ENCODE assay signal across 11 mouse cellular contexts in the genomic region with DNA sequence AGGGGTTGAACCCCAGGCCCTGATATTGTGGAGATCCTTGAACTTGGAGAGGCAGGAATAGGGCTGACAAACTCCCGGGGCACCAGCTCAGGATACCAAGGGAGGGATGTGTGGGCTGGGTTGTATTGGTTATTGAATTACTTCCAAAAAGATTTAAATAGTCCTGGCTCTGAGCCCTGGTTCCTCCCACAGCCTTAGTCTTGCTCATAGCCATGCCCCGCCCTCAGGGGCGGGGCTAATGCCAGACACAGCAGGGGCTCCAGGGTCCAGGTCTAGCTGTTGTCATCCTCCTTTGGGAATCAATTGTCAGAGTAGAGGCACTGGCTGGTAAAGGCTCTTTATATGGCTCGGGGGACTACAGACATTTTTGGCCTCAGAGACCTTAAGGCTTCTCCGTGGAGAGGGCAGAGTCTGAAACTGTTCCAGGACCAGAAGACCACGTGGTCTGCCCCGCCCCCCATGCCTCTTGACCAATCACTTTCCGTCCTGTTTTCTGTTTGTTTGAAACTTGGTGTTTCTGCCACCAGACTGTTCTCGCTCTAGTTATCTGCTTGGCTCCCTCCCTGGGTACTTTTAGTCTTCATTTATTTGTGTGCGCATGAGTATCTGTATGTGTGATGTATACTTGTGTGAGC. TPM values are rescaled to one million over a fixed set of nuclear protein-coding genes. Genes with fewer than 3 reads are reported as not detected.
DNase-seq lines count a peak whose midpoint lies in the region; ATAC-seq lines count a peak whose summit lies in the region.
"Had no signal": no experiment of that assay in that cellular context is flagged by ENCODE, and none has a peak within 500 bp of the region (broad histone marks: within the 10 kb centered on the region; RNA-seq: fewer than 3 reads in every experiment).

No protein-coding gene starts in this region.

- no peak overlapping the region for H3K9ac ChIP-seq in intestine, embryonic 15.5 days
- no peak overlapping the region for H3K9ac ChIP-seq in intestine, embryonic 16.5 days (ENCODE audit: low read depth, low read length)
- H3K9ac ChIP-seq in embryonic facial prominence, embryonic 11.5 days (replicated peaks; ENCODE audit: low read length): no peak overlapping the region
- H3K9ac ChIP-seq: limb, embryonic 12.5 days had no signal

- 30% methylated on average over 10 of the region's 10 CpGs for WGBS in intestine, embryonic 15.5 days
- 29% methylated on average over 10 of the region's 10 CpGs for WGBS in intestine, embryonic 16.5 days
- WGBS in embryonic facial prominence, embryonic 11.5 days: 34% methylated on average over 10 of the region's 10 CpGs
- 27% methylated on average over 10 of the region's 10 CpGs for WGBS in heart, embryonic 10.5 days

- DNase-seq in 416B (ENCODE audit: low read depth): peak; percentile 12
- DNase-seq in embryonic facial prominence, embryonic 11.5 days (ENCODE audit: low spot score): peak; percentile 35
- peak; percentile 13 for DNase-seq in kidney, postnatal 14 days
- DNase-seq in spleen, adult 18-20 months: no peak
- DNase-seq in heart, embryonic 10.5 days (ENCODE audit: low spot score): no peak

- peak; percentile 39; the same call in 1 of the 2 replicates for ATAC-seq in intestine, embryonic 15.5 days
- no peak for ATAC-seq in intestine, embryonic 16.5 days
- ATAC-seq in embryonic facial prominence, embryonic 11.5 days (replicated peaks; ENCODE audit: insufficient number of reproducible peaks, low FRiP score, low TSS enrichment, low read depth): no peak
- no peak for ATAC-seq in activated CD4-positive, CD25-positive, alpha-beta regulatory T cell, adult 4 months

- no peak overlapping the region for H3K27ac ChIP-seq in intestine, embryonic 15.5 days
- H3K27ac ChIP-seq in intestine, embryonic 16.5 days (ENCODE audit: low read length): no peak overlapping the region
- no peak overlapping the region for H3K27ac ChIP-seq in embryonic facial prominence, embryonic 11.5 days (replicated peaks; ENCODE audit: low read depth, low read length)
- no peak overlapping the region for H3K27ac ChIP-seq in heart, embryonic 10.5 days
- H3K27ac ChIP-seq: limb, embryonic 12.5 days had no signal

- H3K4me2 ChIP-seq in intestine, embryonic 15.5 days (replicated peaks): 0 out of 2 replicates have a peak overlapping the region, but pooled peaks have one; percentile 18
- H3K4me2 ChIP-seq in intestine, embryonic 16.5 days (ENCODE audit: low read depth, low read length): no peak overlapping the region
- H3K4me2 ChIP-seq in embryonic facial prominence, embryonic 11.5 days (ENCODE audit: low read depth, low read length): no peak overlapping the region
- H3K4me2 ChIP-seq: limb, embryonic 12.5 days had no signal

- no peak overlapping the region for H3K4me3 ChIP-seq in intestine, embryonic 15.5 days (replicated peaks)
- H3K4me3 ChIP-seq in intestine, embryonic 16.5 days (ENCODE audit: low read length): no peak overlapping the region
- no peak overlapping the region for H3K4me3 ChIP-seq in embryonic facial prominence, embryonic 11.5 days (ENCODE audit: low read depth, low read length)
- no peak overlapping the region for H3K4me3 ChIP-seq in heart, embryonic 10.5 days
- H3K4me3 ChIP-seq: limb, embryonic 12.5 days had no signal

- H3K9me3 ChIP-seq in intestine, embryonic 15.5 days: no peaks in the 10 kb centered on the region
- H3K9me3 ChIP-seq in intestine, embryonic 16.5 days (ENCODE audit: control insufficient read depth, low read length): no peaks in the 10 kb centered on the region
- no peaks in the 10 kb centered on the region for H3K9me3 ChIP-seq in embryonic facial prominence, embryonic 11.5 days (replicated peaks; ENCODE audit: control insufficient read depth, low read length)
- no peaks in the 10 kb centered on the region for H3K9me3 ChIP-seq in heart, embryonic 10.5 days
- H3K9me3 ChIP-seq: limb, embryonic 12.5 days had no signal

- H3K27me3 ChIP-seq in intestine, embryonic 15.5 days (replicated peaks): peaks cover 41% of the 10 kb centered on the region
- peaks cover 39% of the 10 kb centered on the region for H3K27me3 ChIP-seq in intestine, embryonic 16.5 days (replicated peaks; ENCODE audit: control insufficient read depth, insufficient read depth, low read length)
- peaks cover 3% of the 10 kb centered on the region; the same call in 1 of the 2 replicates for H3K27me3 ChIP-seq in embryonic facial prominence, embryonic 11.5 days (ENCODE audit: control insufficient read depth, insufficient read depth, low read length)
- peaks cover 98% of the 10 kb centered on the region for H3K27me3 ChIP-seq in heart, embryonic 10.5 days (ENCODE audit: insufficient read depth, poor library complexity, severe bottlenecking)

- no peaks in the 10 kb centered on the region for H3K36me3 ChIP-seq in intestine, embryonic 15.5 days
- no peaks in the 10 kb centered on the region for H3K36me3 ChIP-seq in intestine, embryonic 16.5 days (ENCODE audit: control insufficient read depth, insufficient read depth, low read length)
- no peaks in the 10 kb centered on the region for H3K36me3 ChIP-seq in embryonic facial prominence, embryonic 11.5 days (replicated peaks; ENCODE audit: control insufficient read depth, insufficient read depth, low read depth, low read length)
- H3K36me3 ChIP-seq in heart, embryonic 10.5 days: no peaks in the 10 kb centered on the region
- H3K36me3 ChIP-seq: G1E; limb, embryonic 12.5 days had no signal

- no peaks in the 10 kb centered on the region for H3K4me1 ChIP-seq in intestine, embryonic 15.5 days (replicated peaks)
- 0 out of 2 replicates have a peak, but pooled peaks cover 4% of the 10 kb centered on the region for H3K4me1 ChIP-seq in intestine, embryonic 16.5 days (ENCODE audit: control insufficient read depth, insufficient read depth, low read length)
- no peaks in the 10 kb centered on the region for H3K4me1 ChIP-seq in embryonic facial prominence, embryonic 11.5 days (ENCODE audit: control insufficient read depth, insufficient read depth, low read length)
- peaks cover 10% of the 10 kb centered on the region; the same call in 1 of the 2 replicates for H3K4me1 ChIP-seq in heart, embryonic 10.5 days
- H3K4me1 ChIP-seq: limb, embryonic 12.5 days had no signal

RNA-seq across cellular contexts. Expression of gene 1700025C18Rik, which starts 30.8 kb away (rescaled TPM):
- not detected in 2 replicates for polyA plus RNA-seq in intestine, embryonic 15.5 days (2015; fragmentation: Nextera tagmentation; extraction: Ambion mirVana)
- polyA plus RNA-seq in intestine, embryonic 16.5 days (2015; fragmentation: Nextera tagmentation; extraction: Ambion mirVana): not detected in 2 replicates
- polyA plus RNA-seq in embryonic facial prominence, embryonic 11.5 days (2014; fragmentation: Nextera tagmentation; extraction: Ambion mirVana): not detected in 2 replicates
- not detected for polyA plus RNA-seq in activated CD4-positive, CD25-positive, alpha-beta regulatory T cell, adult 4 months (2017; shearing (Covaris generic))
- polyA plus RNA-seq in heart, embryonic 10.5 days (2016; fragmentation: Nextera tagmentation; extraction: Ambion mirVana): not detected in 2 replicates
- polyA plus RNA-seq: G1E; limb, embryonic 12.5 days; neural tube, embryonic 14.5 days had no signal

Comparison
In these comparisons a context has a peak if more than half of its experiments do, and no peak if none do; other contexts are left out.
1. DNase-seq: peak in 416B (single experiment), embryonic facial prominence, embryonic 11.5 days (single experiment) and kidney, postnatal 14 days (single experiment); none in spleen, adult 18-20 months (0 of 2) and heart, embryonic 10.5 days (single experiment).